Mouse (Mus musculus) spleen, adult 2 months (tissue): ENCODE results near the gene Adamts10.

ENCODE experiments used
- CTCF ChIP-seq: fragments of 200-500 bp; IDR thresholded peaks from 2 replicates; pipeline ENCODE4 v1.5.1; 2011; ENCODE audit warnings: mild to moderate bottlenecking, inconsistent platforms; ENCODE audit not compliant: insufficient read depth, insufficient read length, insufficient replicate concordance; ENCODE audit errors: extremely low read depth
- POLR2A ChIP-seq: fragments of 200-500 bp; IDR thresholded peaks from 2 replicates; pipeline ENCODE4 v1.6.1; 2011; ENCODE audit warnings: low read depth, low read length, inconsistent platforms

DNA sequence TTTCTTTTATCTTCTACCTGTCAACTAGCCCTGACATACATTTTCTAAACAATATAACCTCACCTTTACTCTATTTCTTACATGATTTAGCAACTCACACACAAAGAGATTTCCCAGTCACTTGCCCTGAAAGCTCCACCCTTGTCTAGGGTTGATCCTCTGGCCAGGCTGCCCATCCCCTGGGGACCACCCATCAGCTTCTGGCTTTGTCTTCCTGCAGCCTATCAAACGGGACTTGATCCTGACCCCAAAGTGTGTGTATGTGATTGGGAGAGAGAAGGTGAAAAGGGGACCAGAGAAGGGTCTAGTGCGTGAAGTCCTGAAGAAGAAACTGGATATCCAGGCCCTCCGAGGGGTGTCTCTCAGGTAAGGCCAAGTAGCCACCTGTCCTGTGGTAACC, 76.8 kb downstream of the Adamts10 start:
- no peak for TF ChIP-seq POLR2A
- no peak for TF ChIP-seq CTCF
